Mouse (Mus musculus) neutrophil, adult 59 days (primary cell): ENCODE measurements around the gene Vasn. TPM values are rescaled to one million over a fixed set of nuclear protein-coding genes. Genes with fewer than 3 reads are reported as not detected.

Experiments used
- total RNA-seq, 2 experiments: library from RNA; stranded (reverse); gene quantifications; 1 replicate in 1 of 2; 2 replicates in 1 of 2; pipeline ENCODE4 v1.2.4; 2023

Gene Vasn
- total RNA-seq, result under 1 TPM; 0.16 to 0.49 TPM

DNA sequence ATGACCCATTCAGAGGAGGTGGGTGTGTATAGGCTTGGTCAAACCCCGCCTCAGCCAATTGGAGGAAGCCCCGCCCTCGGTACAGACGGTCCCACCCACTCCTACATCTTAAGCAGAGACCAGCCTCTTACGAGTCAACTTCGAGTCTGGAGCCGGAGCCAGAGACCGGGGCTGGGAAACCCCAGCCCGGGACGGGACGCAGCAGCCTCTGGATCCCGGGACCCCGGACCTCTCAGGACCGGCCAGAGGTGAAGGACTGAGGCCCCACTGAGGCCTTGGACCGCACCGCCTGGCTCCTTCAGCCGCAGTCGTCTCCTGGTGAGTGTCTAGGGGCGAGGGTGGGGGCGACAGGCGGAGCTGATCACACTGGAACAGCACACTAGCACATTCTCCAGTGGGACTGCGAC lies at the start of gene Vasn, which contains the start of gene Dnaja3:
Gene Vasn (plus strand): TSS at position 111 of the 407 bp plus-strand sequence.
Gene Dnaja3 (plus strand): TSS at position 159 of the 407 bp plus-strand sequence.

GRCm38 (mm10) chr16:4593971-4594813 lies 45.5 kb upstream of the Vasn start, which contains the start of gene Glis2:
Gene Glis2 (plus strand): TSS chr16:4594713.

GRCm38 (mm10) chr16:4624481-4625110 lies 15.1 kb upstream of the Vasn start, which contains the start of gene Pam16:
Gene Pam16 (minus strand): TSS chr16:4624988.

GRCm38 (mm10) chr16:4679121-4680018 lies 39.6 kb downstream of the Vasn start, which contains the start of gene Coro7:
Gene Coro7 (minus strand): TSS chr16:4679777.

Other genes starting within 250 kb of the Vasn start
- gene Adcy9, start 219.4 kb upstream of the Vasn start, total RNA-seq, result 1 to 10 TPM; 8.6 to 8.9 TPM
- 1 to 10 TPM in 1 of 2 experiments, under 1 TPM in 1; 0.76 to 1.2 TPM for gene Srl, start 98.1 kb upstream of the Vasn start, total RNA-seq
- 10 to 100 TPM in 1 of 2 experiments, 1 to 10 TPM in 1; 9.9 to 10.7 TPM for gene Tfap4, start 80.1 kb upstream of the Vasn start, total RNA-seq
- gene Glis2, start 45.2 kb upstream of the Vasn start, total RNA-seq, result under 1 TPM; 0.09 to 0.33 TPM
- gene Pam16, start 15.0 kb upstream of the Vasn start, total RNA-seq, result 10 to 100 TPM; 29.2 to 36.6 TPM
- 10 to 100 TPM; 11.9 to 12.3 TPM for gene Dnaja3, start within 50 bp of the Vasn start, total RNA-seq
- gene Coro7, start 39.8 kb downstream of the Vasn start, total RNA-seq, result 100 to 1,000 TPM; 220 to 224 TPM
- gene Nmral1, start 79.4 kb downstream of the Vasn start, total RNA-seq, result 10 to 100 TPM; 18.4 to 18.7 TPM
- 10 to 100 TPM; 47.7 to 57.4 TPM for gene Hmox2, start 86.4 kb downstream of the Vasn start, total RNA-seq
- gene Cdip1, start 150.4 kb downstream of the Vasn start, total RNA-seq, result 10 to 100 TPM; 15.4 to 16.5 TPM
- not detected for gene 4930562C15Rik, start 195.5 kb downstream of the Vasn start, total RNA-seq
- 10 to 100 TPM; 52.9 to 56.4 TPM for gene Ubald1, start 240.4 kb downstream of the Vasn start, total RNA-seq
- gene Mgrn1, start 246.3 kb downstream of the Vasn start, total RNA-seq, result 10 to 100 TPM; 55.5 to 60.1 TPM